Mouse (Mus musculus) midbrain, embryonic 15.5 days (tissue): ENCODE measurements around the gene Bcorl1. TPM values are rescaled to one million over a fixed set of nuclear protein-coding genes. Genes with fewer than 3 reads are reported as not detected.
A peak's percentile ranks its signal among the peaks of the same experiment; 100 is the strongest.

Experiments used
- ATAC-seq: fragments of 200-750 bp; cut with Nextera tagmentation; replicated peaks from 2 replicates; pipeline ENCODE4 v1.8.0; 2017; ENCODE audit warnings: moderate TSS enrichment
- H3K27ac ChIP-seq: fragments of 300-500 bp; sonication (generic); 2 replicates; pipeline ENCODE4 v1.5.1; 2015; ENCODE audit warnings: mild to moderate bottlenecking, inconsistent platforms
- H3K27me3 ChIP-seq: fragments of 300-500 bp; sonication (generic); replicated peaks from 2 replicates; pipeline ENCODE4 v1.6.1; 2015; ENCODE audit warnings: inconsistent platforms
- H3K36me3 ChIP-seq: fragments of 300-500 bp; sonication (generic); replicated peaks from 2 replicates; pipeline ENCODE4 v1.6.1; 2015; ENCODE audit warnings: inconsistent platforms
- H3K4me1 ChIP-seq: fragments of 300-500 bp; sonication (generic); 2 replicates; pipeline ENCODE4 v1.6.1; 2015; ENCODE audit warnings: inconsistent platforms
- H3K4me2 ChIP-seq: fragments of 300-500 bp; sonication (generic); 2 replicates; pipeline ENCODE4 v1.6.1; 2015; ENCODE audit warnings: inconsistent platforms, mild to moderate bottlenecking, moderate library complexity
- H3K4me3 ChIP-seq: fragments of 300-500 bp; sonication (generic); 2 replicates; pipeline ENCODE4 v1.5.1; 2015; ENCODE audit warnings: mild to moderate bottlenecking, inconsistent platforms
- H3K9ac ChIP-seq: fragments of 300-500 bp; sonication (generic); 2 replicates; pipeline ENCODE4 v1.6.1; 2015; ENCODE audit warnings: mild to moderate bottlenecking, inconsistent platforms
- H3K9me3 ChIP-seq: fragments of 300-500 bp; sonication (generic); 2 replicates; pipeline ENCODE4 v1.6.1; 2016; ENCODE audit warnings: inconsistent platforms
- WGBS: fragments of 180-500 bp; shearing (Covaris S2); methylation state at CpG from one replicate; pipeline ENCODE4 v1.1.7; 2015; ENCODE audit warnings: mixed read lengths; 5-methylcytosine and 5-hydroxymethylcytosine counted together
- polyA plus RNA-seq: library from polyadenylated mRNA; unstranded; fragments of >200 nt; fragmentation: Nextera tagmentation; extraction: Ambion mirVana; gene quantifications from 2 replicates; pipeline ENCODE4 v1.2.1, GENCODE M21; 2015

Bcorl1 gene
- polyA plus RNA-seq, 1 experiment from 2014 or later, result 8.4 TPM

- no peak overlapping the region for H3K27ac ChIP-seq
- no peaks in the 10 kb centered on the region for H3K27me3 ChIP-seq
- no peaks in the 10 kb centered on the region for H3K36me3 ChIP-seq
- 26% methylated on average over 33 of the region's 36 CpGs for WGBS
- H3K9ac ChIP-seq, result no peak overlapping the region; the same call in 1 of the 2 replicates
- H3K4me3 ChIP-seq, result peak overlapping the region; percentile 43
- H3K4me2 ChIP-seq, result peak overlapping the region; percentile 53
- no peaks in the 10 kb centered on the region for H3K4me1 ChIP-seq
- peak; percentile 90 for ATAC-seq
- no peaks in the 10 kb centered on the region for H3K9me3 ChIP-seq
Measured at GRCm38 (mm10) chrX:48409611-48410387, 68.6 kb downstream of the Bcorl1 start.

GRCm38 (mm10) chrX:48410388-48410776 lies 69.2 kb downstream of the Bcorl1 start:
- H3K4me3 ChIP-seq, result peak overlapping the region; percentile 43
- ATAC-seq, result peak; percentile 29

GRCm38 (mm10) chrX:48412629-48413028 lies 71.5 kb downstream of the Bcorl1 start:
- Histone ChIP-seq H3K36me3 (no peaks in the 10 kb centered on the region), H3K27me3 (no peaks in the 10 kb centered on the region), H3K9ac (no peak overlapping the region), H3K9me3 (no peaks in the 10 kb centered on the region), H3K4me2 (no peak overlapping the region), H3K27ac (no peak overlapping the region), H3K4me3 (no peak overlapping the region), H3K4me1 (no peaks in the 10 kb centered on the region)
- 82% methylated on average over 6 of the region's 6 CpGs for WGBS
- no peak for ATAC-seq

More at GRCm38 (mm10) chrX:48410388-48410776, 69.2 kb downstream of the Bcorl1 start:
- H3K27ac ChIP-seq, result no peak overlapping the region
- no peaks in the 10 kb centered on the region for H3K9me3 ChIP-seq
- H3K36me3 ChIP-seq, result no peaks in the 10 kb centered on the region
- H3K27me3 ChIP-seq, result no peaks in the 10 kb centered on the region
- H3K9ac ChIP-seq, result no peak overlapping the region
- peak overlapping the region; percentile 53 for H3K4me2 ChIP-seq
- H3K4me1 ChIP-seq, result no peaks in the 10 kb centered on the region
- WGBS, result 28% methylated on average over 7 of the region's 7 CpGs

GRCm38 (mm10) chrX:48414291-48414690 lies 73.1 kb downstream of the Bcorl1 start:
- no peak for ATAC-seq
- 81% methylated on average over 5 of the region's 5 CpGs for WGBS
- Histone ChIP-seq H3K36me3 (no peaks in the 10 kb centered on the region), H3K4me2 (no peak overlapping the region), H3K4me1 (no peaks in the 10 kb centered on the region), H3K27ac (no peak overlapping the region), H3K9me3 (no peaks in the 10 kb centered on the region), H3K9ac (no peak overlapping the region), H3K27me3 (no peaks in the 10 kb centered on the region), H3K4me3 (no peak overlapping the region)

GRCm38 (mm10) chrX:48418417-48418816 lies 77.3 kb downstream of the Bcorl1 start:
- ATAC-seq, result no peak
- Histone ChIP-seq H3K4me3 (no peak overlapping the region), H3K9me3 (no peaks in the 10 kb centered on the region), H3K9ac (no peak overlapping the region), H3K36me3 (no peaks in the 10 kb centered on the region), H3K27ac (no peak overlapping the region), H3K4me2 (no peak overlapping the region), H3K4me1 (no peaks in the 10 kb centered on the region), H3K27me3 (no peaks in the 10 kb centered on the region)
- WGBS, result 84% methylated on average over 2 of the region's 2 CpGs

- no peaks in the 10 kb centered on the region for H3K27me3 ChIP-seq
- H3K4me1 ChIP-seq, result no peaks in the 10 kb centered on the region
- H3K36me3 ChIP-seq, result no peaks in the 10 kb centered on the region
- H3K9ac ChIP-seq, result no peak overlapping the region
- WGBS, result 37% methylated on average over 4 of the region's 4 CpGs
- no peak overlapping the region for H3K4me2 ChIP-seq
- H3K9me3 ChIP-seq, result no peaks in the 10 kb centered on the region
- H3K27ac ChIP-seq, result no peak overlapping the region
- ATAC-seq, result no peak
- H3K4me3 ChIP-seq, result no peak overlapping the region
Measured at GRCm38 (mm10) chrX:48422986-48423385, 81.8 kb downstream of the Bcorl1 start.

- Histone ChIP-seq H3K4me1 (no peaks in the 10 kb centered on the region), H3K27me3 (no peaks in the 10 kb centered on the region), H3K4me3 (no peak overlapping the region), H3K9ac (no peak overlapping the region), H3K4me2 (no peak overlapping the region), H3K9me3 (no peaks in the 10 kb centered on the region), H3K36me3 (no peaks in the 10 kb centered on the region), H3K27ac (no peak overlapping the region)
- WGBS, result 59% methylated on average over 1 of the region's 1 CpGs
- no peak for ATAC-seq
Measured at GRCm38 (mm10) chrX:48423671-48424070, 82.5 kb downstream of the Bcorl1 start.

GRCm38 (mm10) chrX:48424583-48424982 lies 83.4 kb downstream of the Bcorl1 start:
- Histone ChIP-seq H3K4me2 (no peak overlapping the region), H3K4me1 (no peaks in the 10 kb centered on the region), H3K9me3 (no peaks in the 10 kb centered on the region), H3K27ac (no peak overlapping the region), H3K4me3 (no peak overlapping the region), H3K9ac (no peak overlapping the region), H3K27me3 (no peaks in the 10 kb centered on the region), H3K36me3 (no peaks in the 10 kb centered on the region)
- 47% methylated on average over 3 of the region's 3 CpGs for WGBS
- no peak for ATAC-seq

- no peaks in the 10 kb centered on the region for H3K27me3 ChIP-seq
- no peak overlapping the region for H3K4me3 ChIP-seq
- no peaks in the 10 kb centered on the region for H3K4me1 ChIP-seq
- H3K27ac ChIP-seq, result no peak overlapping the region
- no peak overlapping the region for H3K4me2 ChIP-seq
- H3K36me3 ChIP-seq, result no peaks in the 10 kb centered on the region
- no peaks in the 10 kb centered on the region for H3K9me3 ChIP-seq
- 76% methylated on average over 7 of the region's 7 CpGs for WGBS
- no peak overlapping the region for H3K9ac ChIP-seq
- ATAC-seq, result no peak
Measured at GRCm38 (mm10) chrX:48425280-48425679, 84.1 kb downstream of the Bcorl1 start.

- no peaks in the 10 kb centered on the region for H3K36me3 ChIP-seq
- no peaks in the 10 kb centered on the region for H3K9me3 ChIP-seq
- no peak for ATAC-seq
- H3K4me2 ChIP-seq, result no peak overlapping the region
- H3K27me3 ChIP-seq, result no peaks in the 10 kb centered on the region
- H3K9ac ChIP-seq, result no peak overlapping the region
- no peaks in the 10 kb centered on the region for H3K4me1 ChIP-seq
- H3K27ac ChIP-seq, result no peak overlapping the region
- WGBS, result 94% methylated on average over 6 of the region's 6 CpGs
- no peak overlapping the region for H3K4me3 ChIP-seq
Measured at GRCm38 (mm10) chrX:48428241-48428640, 87.1 kb downstream of the Bcorl1 start.

- H3K36me3 ChIP-seq, result no peaks in the 10 kb centered on the region
- H3K9me3 ChIP-seq, result no peaks in the 10 kb centered on the region
- H3K4me1 ChIP-seq, result no peaks in the 10 kb centered on the region
- no peak overlapping the region for H3K4me2 ChIP-seq
- no peaks in the 10 kb centered on the region for H3K27me3 ChIP-seq
- no peak overlapping the region for H3K4me3 ChIP-seq
- no peak for ATAC-seq
- H3K27ac ChIP-seq, result no peak overlapping the region
- no peak overlapping the region for H3K9ac ChIP-seq
- 87% methylated on average over 8 of the region's 8 CpGs for WGBS
Measured at GRCm38 (mm10) chrX:48428642-48429041, 87.5 kb downstream of the Bcorl1 start.

- no peak overlapping the region for H3K4me2 ChIP-seq
- no peaks in the 10 kb centered on the region for H3K27me3 ChIP-seq
- H3K4me1 ChIP-seq, result no peaks in the 10 kb centered on the region
- H3K9me3 ChIP-seq, result no peaks in the 10 kb centered on the region
- no peaks in the 10 kb centered on the region for H3K36me3 ChIP-seq
- H3K4me3 ChIP-seq, result no peak overlapping the region
- no peak overlapping the region for H3K27ac ChIP-seq
- no peak for ATAC-seq
- no peak overlapping the region for H3K9ac ChIP-seq
Measured at GRCm38 (mm10) chrX:48429100-48429499, 87.9 kb downstream of the Bcorl1 start.

- Histone ChIP-seq H3K27me3 (no peaks in the 10 kb centered on the region), H3K4me3 (no peak overlapping the region), H3K27ac (no peak overlapping the region), H3K9ac (no peak overlapping the region), H3K4me1 (no peaks in the 10 kb centered on the region), H3K36me3 (no peaks in the 10 kb centered on the region), H3K4me2 (no peak overlapping the region), H3K9me3 (no peaks in the 10 kb centered on the region)
- ATAC-seq, result no peak
- WGBS, result 43% methylated on average over 6 of the region's 6 CpGs
Measured at GRCm38 (mm10) chrX:48429538-48429937, 88.4 kb downstream of the Bcorl1 start.
